Mouse (Mus musculus) kidney, postnatal 0 days (tissue): ENCODE results near the gene Pde6h. TPM values are rescaled to one million over a fixed set of nuclear protein-coding genes. Genes with fewer than 3 reads are reported as not detected.

Experiments
- ATAC-seq: fragments of 200-750 bp; cut with Nextera tagmentation; replicated peaks from 2 replicates; pipeline ENCODE4 v1.8.0; 2017; ENCODE audit warnings: low read depth, moderate number of reproducible peaks, moderate TSS enrichment, moderate library complexity; ENCODE audit not compliant: low FRiP score
- DNase-seq: peaks from one replicate; pipeline ENCODE4 v3.0.0-alpha.2; 2016; ENCODE audit warnings: low spot score
- H3K27ac ChIP-seq: fragments of 300-500 bp; sonication (generic); 2 replicates; pipeline ENCODE4 v1.5.1; 2014; ENCODE audit warnings: mild to moderate bottlenecking
- H3K27me3 ChIP-seq: fragments of 300-500 bp; sonication (generic); 2 replicates; pipeline ENCODE4 v1.6.1; 2014; ENCODE audit warnings: low read length, mixed read lengths; ENCODE audit not compliant: insufficient read depth
- H3K36me3 ChIP-seq: fragments of 300-500 bp; sonication (generic); 2 replicates; pipeline ENCODE4 v1.6.1; 2014; ENCODE audit warnings: low read length, mixed read lengths; ENCODE audit not compliant: insufficient read depth
- H3K4me1 ChIP-seq: fragments of 300-500 bp; sonication (generic); replicated peaks from 2 replicates; pipeline ENCODE4 v1.6.1; 2014; ENCODE audit warnings: antibody characterized with exemption, low read length, mixed read lengths; ENCODE audit not compliant: insufficient read depth
- H3K4me2 ChIP-seq: fragments of 300-500 bp; sonication (generic); 2 replicates; pipeline ENCODE4 v1.6.1; 2014; ENCODE audit warnings: mild to moderate bottlenecking, low read length, moderate library complexity, mixed read lengths
- H3K4me3 ChIP-seq: fragments of 300-500 bp; sonication (generic); replicated peaks from 2 replicates; pipeline ENCODE4 v1.5.1; 2014; ENCODE audit warnings: low read depth, low read length
- H3K9ac ChIP-seq: fragments of 300-500 bp; sonication (generic); 2 replicates; pipeline ENCODE4 v1.6.1; 2014; ENCODE audit warnings: low read depth, low read length
- H3K9me3 ChIP-seq: fragments of 300-500 bp; sonication (generic); replicated peaks from 2 replicates; pipeline ENCODE4 v1.6.1; 2016; ENCODE audit warnings: low read length, inconsistent platforms, mixed read lengths
- CTCF ChIP-seq: IDR thresholded peaks from 2 replicates; pipeline ENCODE4 v1.5.1; 2016; ENCODE audit warnings: antibody characterized with exemption, low read depth, mild to moderate bottlenecking, moderate library complexity
- WGBS: fragments of 180-500 bp; shearing (Covaris S2); extraction: QIAGEN DNeasy Blood & Tissue Kit; methylation state at CpG from one replicate; pipeline ENCODE4 v1.1.7; 2014; 5-methylcytosine and 5-hydroxymethylcytosine counted together
- polyA plus RNA-seq: library from polyadenylated mRNA; unstranded; fragments of >200 nt; fragmentation: Nextera tagmentation; extraction: Ambion mirVana; gene quantifications from 2 replicates; pipeline ENCODE4 v1.2.1, GENCODE M21; 2015

Gene Pde6h
- polyA plus RNA-seq, 1 experiment from 2014 or later, result 0.67 TPM

GRCm38 (mm10) chr6:136999707-137000446 lies 76.2 kb downstream of the Pde6h start:
- H3K9ac ChIP-seq, result no peak overlapping the region
- no peaks in the 10 kb centered on the region for H3K36me3 ChIP-seq
- H3K27ac ChIP-seq, result no peak overlapping the region
- peaks cover 3% of the 10 kb centered on the region; the same call in 1 of the 2 replicates for H3K4me1 ChIP-seq
- H3K27me3 ChIP-seq, result no peaks in the 10 kb centered on the region
- peak; percentile 49 for TF ChIP-seq CTCF
- WGBS, result 92% methylated on average over 15 of the region's 15 CpGs
- H3K4me2 ChIP-seq, result no peak overlapping the region
- DNase-seq (no peak), ATAC-seq (no peak)
- H3K4me3 ChIP-seq, result no peak overlapping the region
- no peaks in the 10 kb centered on the region for H3K9me3 ChIP-seq

- no peak overlapping the region for H3K9ac ChIP-seq
- ATAC-seq (no peak), DNase-seq (no peak)
- no peak overlapping the region for H3K4me2 ChIP-seq
- H3K27ac ChIP-seq, result no peak overlapping the region
- no peaks in the 10 kb centered on the region for H3K36me3 ChIP-seq
- TF ChIP-seq CTCF, result no peak
- H3K4me1 ChIP-seq, result peaks cover 2% of the 10 kb centered on the region; the same call in 1 of the 2 replicates
- H3K27me3 ChIP-seq, result no peaks in the 10 kb centered on the region
- WGBS, result 89% methylated on average over 10 of the region's 10 CpGs
- H3K4me3 ChIP-seq, result no peak overlapping the region
- no peaks in the 10 kb centered on the region for H3K9me3 ChIP-seq
Measured at GRCm38 (mm10) chr6:137000706-137001105, 77.1 kb downstream of the Pde6h start.

DNA sequence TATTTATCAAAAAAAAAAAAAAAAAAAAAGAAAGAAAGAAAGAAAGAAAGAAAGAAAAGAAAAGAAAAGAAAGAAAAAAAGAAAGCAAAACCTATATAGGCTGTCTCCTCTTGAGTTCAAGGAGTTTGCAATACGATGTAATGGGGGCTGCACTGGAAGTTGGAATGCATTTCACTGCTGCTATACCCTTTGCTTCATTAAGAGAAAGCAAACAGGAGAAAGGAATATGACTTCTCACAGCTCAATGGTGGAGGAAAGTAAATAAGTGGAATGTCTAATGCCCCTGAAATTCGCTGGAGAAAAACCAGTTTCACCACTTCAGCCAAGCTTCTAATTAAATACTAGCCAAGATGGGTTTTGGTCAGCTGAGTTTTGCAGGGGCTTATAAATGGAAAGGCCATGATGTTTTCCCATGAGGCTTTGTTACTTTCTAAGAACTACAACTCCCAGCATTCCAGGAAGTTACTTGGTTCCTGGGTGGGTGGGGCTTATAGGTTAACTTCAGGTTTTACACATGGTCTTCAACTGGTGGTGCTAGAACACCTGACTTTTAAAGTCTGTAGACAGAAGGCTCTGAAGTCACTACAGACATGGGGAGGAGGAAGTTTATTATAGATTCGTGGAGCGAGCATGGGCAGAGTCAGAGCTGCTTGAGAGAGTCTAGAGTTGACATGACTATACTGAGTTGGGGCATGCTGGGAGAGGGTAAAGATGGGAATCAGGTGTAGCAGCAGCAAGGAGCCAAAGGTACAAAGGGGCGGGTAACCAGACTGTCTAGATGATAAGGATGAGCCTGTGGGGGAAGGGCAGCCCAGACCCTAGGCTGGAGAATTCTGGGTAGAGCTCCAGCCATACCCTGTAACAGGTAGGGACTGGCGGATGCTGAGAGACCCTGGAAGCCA lies 77.9 kb downstream of the Pde6h start:
- no peaks in the 10 kb centered on the region for H3K36me3 ChIP-seq
- TF ChIP-seq CTCF, result no peak
- no peak overlapping the region for H3K4me2 ChIP-seq
- no peaks in the 10 kb centered on the region for H3K4me1 ChIP-seq
- 73% methylated on average over 6 of the region's 6 CpGs for WGBS
- no peak overlapping the region for H3K4me3 ChIP-seq
- DNase-seq (peak; percentile 34), ATAC-seq (no peak)
- H3K9me3 ChIP-seq, result no peaks in the 10 kb centered on the region
- H3K27ac ChIP-seq, result no peak overlapping the region
- no peaks in the 10 kb centered on the region for H3K27me3 ChIP-seq
- H3K9ac ChIP-seq, result no peak overlapping the region

GRCm38 (mm10) chr6:137002169-137002514 lies 78.5 kb downstream of the Pde6h start:
- Histone ChIP-seq H3K4me3 (no peak overlapping the region), H3K4me2 (no peak overlapping the region), H3K27ac (no peak overlapping the region), H3K9ac (no peak overlapping the region), H3K27me3 (no peaks in the 10 kb centered on the region), H3K9me3 (no peaks in the 10 kb centered on the region), H3K4me1 (no peaks in the 10 kb centered on the region), H3K36me3 (no peaks in the 10 kb centered on the region)
- no peak for ATAC-seq
- DNase-seq, result no peak
- TF ChIP-seq CTCF, result no peak
- 65% methylated on average over 5 of the region's 5 CpGs for WGBS

DNA sequence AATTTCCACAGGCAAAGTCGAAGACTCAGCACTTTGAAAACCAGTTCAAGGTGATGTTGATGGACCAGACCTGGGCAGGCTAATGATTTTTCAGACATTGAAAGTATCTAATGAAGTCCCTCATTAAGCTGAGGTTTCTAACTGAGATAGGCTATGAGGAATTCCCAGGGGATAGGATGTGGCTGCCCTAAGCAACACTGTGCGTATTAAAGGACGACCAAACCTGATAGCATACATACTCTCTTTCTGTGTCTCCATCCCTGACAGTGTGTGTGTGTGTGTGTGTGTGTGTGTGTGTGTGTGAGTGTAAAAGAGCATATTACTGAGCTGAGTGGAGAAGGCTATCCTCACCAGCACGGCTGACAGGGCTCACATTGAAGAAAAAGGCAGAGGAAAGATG lies 80.7 kb downstream of the Pde6h start:
- WGBS, result 85% methylated on average over 4 of the region's 4 CpGs
- Histone ChIP-seq H3K4me1 (no peaks in the 10 kb centered on the region), H3K4me2 (no peak overlapping the region), H3K36me3 (no peaks in the 10 kb centered on the region), H3K4me3 (no peak overlapping the region), H3K9ac (no peak overlapping the region), H3K27me3 (no peaks in the 10 kb centered on the region), H3K9me3 (no peaks in the 10 kb centered on the region), H3K27ac (no peak overlapping the region)
- TF ChIP-seq CTCF, result no peak
- ATAC-seq (no peak), DNase-seq (no peak)

DNA sequence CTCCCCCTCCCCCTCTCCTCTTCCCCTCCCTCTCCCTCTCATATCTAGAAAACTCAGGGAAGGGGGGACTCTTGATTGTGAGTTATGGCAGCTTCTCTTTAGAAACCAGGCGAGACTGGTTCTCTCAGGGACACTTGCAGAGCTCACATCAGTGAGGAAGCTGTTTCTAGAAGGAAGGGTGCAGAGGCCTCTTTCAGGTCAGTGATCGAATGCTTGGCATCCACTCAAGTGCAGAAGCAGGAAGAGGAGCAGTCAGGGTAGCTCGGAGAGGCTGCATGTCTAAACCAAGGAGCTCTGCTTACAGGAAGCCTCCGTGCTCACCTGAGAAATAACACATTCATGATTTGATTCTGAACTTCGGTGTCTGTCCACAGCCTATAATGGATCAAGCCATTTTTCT lies 87.6 kb downstream of the Pde6h start:
- Histone ChIP-seq H3K4me2 (no peak overlapping the region), H3K27ac (no peak overlapping the region), H3K9me3 (no peaks in the 10 kb centered on the region), H3K4me3 (no peak overlapping the region), H3K4me1 (no peaks in the 10 kb centered on the region), H3K9ac (no peak overlapping the region), H3K36me3 (no peaks in the 10 kb centered on the region), H3K27me3 (no peaks in the 10 kb centered on the region)
- ATAC-seq, result no peak
- TF ChIP-seq CTCF, result no peak
- WGBS, result 59% methylated on average over 5 of the region's 5 CpGs
- no peak for DNase-seq
